Mouse (Mus musculus) mouse embryonic stem cell (cell line): Measurements from ENCODE around the gene Vmn2r115.
"Not testable (repeated sequence)": the region's sequence is repeated elsewhere in the genome, so short reads cannot be mapped to it uniquely, and the experiment has no call there.

Experiments
- in situ Hi-C, 2 experiments: fragments of 300-500 bp; cut with MboI; formaldehyde crosslinking; loops; 1 replicate in 1 of 2; 3 replicates in 1 of 2; pipeline ENCODE4 v1.14.3; 2019 to 2020; ENCODE audit warnings: low sequenced_read_pairs in 2 of 2, low pct_unique_long_range_greater_than_20kb in 1 of 2, mixed read lengths in 1 of 2; ENCODE audit not compliant: unreplicated experiment in 1 of 2

Vmn2r115 gene

DNA sequence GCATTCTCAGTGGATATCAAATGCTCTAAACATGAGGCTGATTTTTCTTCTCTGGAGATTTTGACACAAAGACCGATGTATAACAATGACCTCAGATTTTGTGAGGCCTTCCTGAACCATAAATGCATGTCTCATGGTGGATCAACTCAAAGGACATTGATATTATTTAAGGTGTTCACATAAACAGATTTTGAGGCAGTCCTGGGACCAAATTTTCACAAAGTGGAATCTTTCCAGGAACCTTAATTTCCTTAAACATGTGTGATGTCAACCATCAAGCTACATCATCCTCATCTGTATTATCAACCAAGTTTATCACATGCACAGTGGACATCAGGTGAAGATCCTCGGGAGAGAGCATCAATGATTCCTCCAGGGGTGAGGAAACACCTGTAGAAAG lies at the start of gene Vmn2r115:
Gene Vmn2r115, plus strand, starts transcription at position 301 of the 400 bp plus-strand sequence.
- in situ Hi-C loops: not testable (repeated sequence)

DNA sequence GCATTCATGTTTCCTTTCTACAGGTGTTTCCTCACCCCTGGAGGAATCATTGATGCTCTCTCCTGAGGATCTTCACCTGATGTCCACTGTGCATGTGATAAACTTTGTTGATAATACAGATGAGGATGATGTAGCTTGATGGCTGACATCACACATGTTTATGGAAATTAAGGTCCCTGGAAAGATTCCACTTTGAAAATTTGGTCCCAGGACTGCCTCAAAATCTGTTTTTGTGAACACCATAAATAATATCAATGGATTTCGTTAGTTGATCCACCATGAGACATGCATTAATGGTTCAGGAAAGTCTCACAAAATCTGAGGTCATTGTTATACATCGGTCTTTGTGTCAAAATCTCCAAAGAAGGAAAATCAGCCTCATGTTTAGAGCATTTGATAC lies 31.1 kb upstream of the Vmn2r115 start, which contains the start of gene Vmn2r114:
Gene Vmn2r114, minus strand, starts transcription at position 101 of the 400 bp plus-strand sequence.
- in situ Hi-C loops: loop anchor here in 1 of 2 experiments (5.0 kb wide), 1 partner anchor 165 kb away; the partner anchor contains the start of gene Vmn2r117

DNA sequence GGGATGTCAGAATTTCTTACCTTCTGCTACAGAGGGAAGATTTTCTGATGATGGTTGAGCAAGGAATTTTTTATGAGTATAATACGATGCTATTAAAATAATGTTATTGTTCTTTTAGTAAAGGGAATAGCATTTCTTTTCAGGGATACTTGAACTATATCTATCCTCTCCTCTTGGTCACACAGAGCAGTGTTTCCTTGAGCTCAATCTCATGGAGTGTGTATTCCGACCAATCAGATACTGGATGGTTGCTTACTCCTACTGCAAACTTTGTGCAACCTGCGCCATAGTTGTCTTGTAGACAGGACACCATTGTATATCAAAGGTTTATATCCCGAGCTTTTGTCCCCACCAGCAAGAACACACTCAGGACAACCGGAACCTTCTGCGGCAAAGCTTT lies 12.9 kb upstream of the Vmn2r115 start:
- in situ Hi-C loops: no loop called here

DNA sequence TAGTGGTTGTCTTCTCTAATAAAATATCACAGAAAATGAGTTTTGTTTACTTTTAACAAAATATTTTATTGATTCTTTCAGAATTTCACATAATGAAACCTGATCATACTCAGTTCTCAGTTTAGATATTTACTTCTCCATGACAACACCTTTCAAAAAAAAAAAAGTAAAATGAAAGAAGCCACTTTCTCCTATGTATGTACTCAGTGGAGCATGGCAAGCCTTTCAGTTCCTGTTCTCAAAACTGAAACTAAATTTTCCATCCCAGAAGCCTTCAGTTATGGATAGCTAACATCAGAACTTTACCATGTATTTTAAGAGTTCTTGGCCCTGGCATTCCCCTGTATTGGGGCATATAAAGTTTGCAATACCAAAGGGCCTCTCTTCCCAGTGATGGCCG lies 8.1 kb downstream of the Vmn2r115 start:
- in situ Hi-C loops: no loop called here

DNA sequence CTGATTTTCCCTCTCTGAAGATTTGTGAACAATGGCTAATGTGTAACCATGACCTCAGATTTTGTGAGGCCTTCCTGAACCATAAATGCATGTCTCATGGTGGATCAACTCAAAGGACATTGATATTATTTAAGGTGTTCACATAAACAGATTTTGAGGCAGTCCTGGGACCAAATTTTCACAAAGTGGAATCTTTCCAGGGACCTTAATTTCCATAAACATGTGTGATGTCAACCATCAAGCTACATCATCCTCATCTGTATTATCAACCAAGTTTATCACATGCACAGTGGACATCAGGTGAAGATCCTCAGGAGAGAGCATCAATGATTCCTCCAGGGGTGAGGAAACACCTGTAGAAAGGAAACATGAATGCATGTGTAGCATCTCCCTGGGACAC lies 40.8 kb downstream of the Vmn2r115 start, which contains the start of gene Vmn2r116:
Gene Vmn2r116, plus strand, starts transcription at position 301 of the 400 bp plus-strand sequence.
- in situ Hi-C loops: not testable (repeated sequence)
